Mouse (Mus musculus) brain, embryonic 18.5 days (tissue): Measurements from ENCODE around the gene Cyth3.

Experiments used
- DNase-seq: peaks from one replicate; pipeline ENCODE4 v3.0.0-alpha.2; 2012; ENCODE audit warnings: low read depth, low spot score

Cyth3 gene

DNA sequence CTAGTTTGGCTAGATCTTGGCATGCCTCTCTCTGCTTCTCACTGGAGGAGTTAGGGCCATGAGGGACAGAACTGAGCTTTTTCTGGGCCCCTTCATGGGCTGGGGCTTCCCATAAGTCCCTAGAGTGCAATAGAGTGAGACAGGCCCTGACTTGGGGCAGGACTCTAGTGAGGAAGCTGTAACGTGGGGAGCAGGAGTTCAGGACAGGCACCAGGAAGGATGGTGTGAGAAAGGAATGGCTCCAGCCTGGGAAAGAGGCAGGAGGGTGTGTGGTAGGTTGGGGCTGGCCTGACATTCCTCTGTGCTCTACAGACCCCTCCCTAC, 83.4 kb downstream of the Cyth3 start:
- DNase-seq = no peak

DNA sequence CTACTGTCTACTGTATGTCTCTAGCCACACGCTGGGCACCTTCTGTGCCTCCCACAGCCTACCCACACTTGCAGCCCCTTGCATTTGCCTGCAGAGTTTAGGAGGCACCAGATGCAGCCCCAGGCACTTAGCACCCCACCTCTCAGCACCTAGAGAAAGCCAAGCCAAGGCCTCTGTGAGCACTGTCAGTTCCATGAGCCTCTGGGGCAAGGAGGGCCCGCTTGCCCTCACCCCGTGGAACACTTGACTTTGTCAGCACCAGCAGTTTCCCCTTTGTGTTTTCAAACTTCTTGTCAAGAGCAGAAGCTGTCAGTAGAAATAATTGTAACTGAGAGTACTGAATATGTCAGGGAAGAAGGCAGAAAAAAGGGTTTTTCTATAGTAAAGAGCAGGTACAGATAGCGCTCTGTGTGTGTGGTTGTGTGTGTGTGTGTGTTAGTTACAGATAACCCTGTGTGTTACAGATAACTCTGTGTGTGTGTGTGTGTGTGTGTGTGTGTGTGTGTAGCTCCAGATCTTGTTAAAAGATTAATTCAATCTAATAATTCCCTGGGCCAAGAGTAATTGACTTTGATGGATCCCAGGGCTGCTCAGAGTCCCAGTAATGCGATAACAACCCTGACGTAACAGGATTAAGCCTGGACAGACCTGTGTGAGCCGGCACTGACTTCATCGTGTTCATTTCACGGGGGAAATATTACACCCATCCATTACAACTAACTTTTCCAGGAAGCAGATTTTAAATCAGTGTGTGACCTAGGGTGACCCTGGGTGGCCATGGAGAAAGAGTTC, 84.0 kb downstream of the Cyth3 start:
- DNase-seq = no peak

GRCm38 (mm10) chr5:143706822-143707200, 84.6 kb downstream of the Cyth3 start:
- DNase-seq = no peak

GRCm38 (mm10) chr5:143711326-143711725, 89.1 kb downstream of the Cyth3 start:
- peak; percentile 24 for DNase-seq

DNA sequence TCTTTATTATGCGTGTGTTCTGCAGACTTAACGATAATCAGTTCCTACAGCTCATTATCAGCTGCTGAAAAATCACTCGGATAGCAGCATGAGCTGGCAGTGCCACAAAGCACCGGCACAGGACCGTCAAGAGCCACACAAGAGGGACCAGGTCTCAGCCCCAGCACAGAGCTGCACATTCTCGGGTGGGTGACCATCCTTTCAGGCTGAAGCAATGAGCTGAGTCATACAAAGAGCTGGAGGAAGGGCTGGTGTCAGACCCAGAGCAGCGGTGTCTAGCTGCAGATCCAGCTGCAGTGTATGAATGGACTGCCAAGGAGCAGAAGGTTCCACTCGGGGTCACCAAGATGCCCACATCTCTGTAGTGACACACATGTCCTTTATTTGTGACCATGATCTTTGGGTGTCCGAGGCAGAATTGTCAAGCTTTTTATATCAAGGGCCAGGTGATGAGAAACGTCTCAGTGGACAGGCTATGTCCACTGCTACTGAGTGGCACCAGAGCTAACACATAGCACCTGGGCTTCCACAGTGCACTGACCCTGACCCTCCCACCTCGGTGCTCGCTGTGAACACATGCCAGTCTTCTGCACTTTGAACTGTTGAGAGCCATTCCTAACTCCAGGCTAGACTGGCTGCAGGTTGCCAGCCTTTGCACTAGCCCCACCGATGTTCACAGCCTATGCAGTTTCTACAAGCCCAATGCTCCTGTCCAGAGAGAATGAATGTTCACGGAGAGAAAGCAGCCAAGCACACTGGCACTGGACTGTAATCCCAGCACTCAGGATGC, 90.0 kb downstream of the Cyth3 start:
- no peak for DNase-seq

- peak; percentile 10 for DNase-seq
These were observed 99.7 kb downstream of the Cyth3 start for GRCm38 (mm10) chr5:143721962-143722361.

DNA sequence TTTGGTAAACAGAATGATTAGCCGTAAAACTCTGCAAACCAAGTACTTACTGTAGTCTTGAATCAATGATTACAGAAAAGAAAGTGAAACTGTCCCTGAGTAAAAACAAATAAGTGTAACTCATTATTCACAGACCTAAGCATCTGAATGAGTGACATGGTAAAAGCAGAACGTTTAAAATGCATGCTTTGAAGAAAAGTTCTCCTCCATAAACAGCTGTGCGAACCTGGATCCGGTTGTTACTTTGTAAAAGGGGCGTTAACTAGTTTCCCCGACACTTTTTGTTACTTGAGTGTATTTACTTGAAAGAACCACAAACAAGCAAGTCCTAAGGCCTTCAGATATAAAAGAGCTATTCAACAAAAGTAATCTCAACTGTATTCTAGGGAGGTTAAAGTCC, 108.7 kb downstream of the Cyth3 start:
- no peak for DNase-seq

DNA sequence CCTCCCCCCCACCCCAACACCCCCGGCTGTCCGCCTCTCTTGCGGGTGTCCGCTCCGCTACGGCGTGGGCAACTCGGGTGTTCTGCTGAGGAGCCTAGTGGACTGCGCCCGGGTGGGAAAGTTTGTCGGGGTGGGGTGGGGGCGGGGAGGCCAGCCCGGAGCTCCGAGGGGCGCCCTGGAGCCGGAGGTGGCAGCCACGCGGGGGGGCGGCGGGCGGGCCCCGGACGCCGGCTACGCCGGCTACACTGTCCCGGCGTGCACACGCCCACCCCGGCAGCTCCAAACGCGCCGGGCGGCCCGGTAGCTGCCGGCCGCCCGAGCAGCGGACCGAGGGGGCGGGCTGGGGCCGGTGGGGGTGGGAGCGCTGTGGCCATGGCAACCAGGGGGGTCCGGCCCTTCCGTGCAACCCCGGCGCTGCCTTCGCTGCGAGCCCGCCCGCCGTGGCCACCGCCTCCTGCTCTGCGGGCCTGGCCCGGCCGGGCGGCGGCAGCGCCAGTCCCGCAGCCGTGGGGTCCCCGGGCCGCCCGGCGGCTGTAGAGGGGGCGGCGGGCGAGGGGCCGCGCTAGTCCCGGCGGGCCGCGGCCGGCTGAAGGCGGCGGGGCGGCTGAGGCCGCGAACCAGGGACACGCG, 109.4 kb downstream of the Cyth3 start:
- DNase-seq = no peak

GRCm38 (mm10) chr5:143732180-143732891, 110.1 kb downstream of the Cyth3 start, which contains the start of gene Usp42:
Gene Usp42, minus strand, starts transcription at chr5:143732280.
- peak; percentile 93 for DNase-seq

DNA sequence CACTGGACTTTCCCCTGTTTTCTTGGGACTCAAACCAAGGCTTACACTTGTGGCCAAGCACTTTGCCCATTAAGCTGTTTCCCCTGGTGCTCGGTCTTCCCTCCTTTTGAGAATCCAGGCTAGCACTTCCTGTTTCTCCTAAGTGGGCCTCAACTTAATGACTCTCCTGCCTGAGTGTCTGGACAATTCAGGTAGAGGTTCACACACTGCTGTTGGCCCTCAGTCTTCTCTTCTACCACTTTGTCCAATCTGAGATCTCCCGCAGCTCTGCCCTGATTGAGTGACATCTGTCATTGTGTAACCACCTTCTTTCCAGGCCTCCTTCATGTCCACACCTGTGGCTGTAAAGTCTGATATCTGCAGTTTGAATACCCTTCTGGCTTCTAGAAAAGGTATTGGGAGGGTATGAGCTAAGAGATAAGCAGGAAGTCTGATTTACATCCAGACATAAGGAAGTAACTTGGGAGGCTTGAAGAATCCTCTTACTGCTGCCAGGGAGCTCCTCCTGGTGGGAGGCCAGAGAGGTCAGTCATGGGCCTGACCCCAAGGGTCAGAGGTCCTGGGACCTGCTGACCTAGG, 127.5 kb downstream of the Cyth3 start:
- no peak for DNase-seq

GRCm38 (mm10) chr5:143755529-143756141, 133.4 kb downstream of the Cyth3 start:
- no peak for DNase-seq

- DNase-seq = peak; percentile 78
These were observed 135.7 kb downstream of the Cyth3 start for GRCm38 (mm10) chr5:143757755-143758443.

DNA sequence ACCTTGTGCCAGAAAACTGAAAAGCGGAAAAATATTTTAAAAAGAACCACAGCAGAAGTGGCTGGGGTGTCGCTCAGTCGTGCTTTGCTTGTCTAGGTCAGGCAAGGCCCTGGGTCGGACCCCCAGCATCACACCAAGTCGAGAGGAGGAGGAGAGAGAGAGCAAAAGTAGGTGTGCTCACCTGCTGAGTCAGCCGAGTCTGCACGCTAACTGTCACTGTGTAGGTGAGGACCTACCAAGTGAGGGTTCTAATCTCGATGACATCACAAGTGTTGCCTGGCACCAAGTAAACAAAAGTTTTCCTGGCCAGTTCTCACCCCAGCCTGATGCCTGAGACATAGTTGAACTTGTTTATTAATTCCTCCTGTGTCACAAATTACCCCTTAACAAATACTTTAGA, 137.3 kb downstream of the Cyth3 start:
- no peak for DNase-seq
